Mouse (Mus musculus) megakaryocyte, embryonic 14.5 days (primary cell): ENCODE measurements around the gene Zfp687. TPM values are rescaled to one million over a fixed set of nuclear protein-coding genes. Genes with fewer than 3 reads are reported as not detected.
"Not testable (repeated sequence)": the region's sequence is repeated elsewhere in the genome, so short reads cannot be mapped to it uniquely, and the experiment has no call there.

Source experiments
- H3K27me3 ChIP-seq: replicated peaks from 2 replicates; pipeline ENCODE3; 2012; ENCODE audit warnings: inconsistent platforms
- H3K36me3 ChIP-seq: replicated peaks from 2 replicates; pipeline ENCODE3; 2012; ENCODE audit warnings: low read length, inconsistent platforms, mixed read lengths
- H3K4me1 ChIP-seq: 2 replicates; pipeline ENCODE4 v1.6.1; 2012; ENCODE audit warnings: inconsistent platforms
- H3K4me3 ChIP-seq: replicated peaks from 2 replicates; pipeline ENCODE3; 2012; ENCODE audit warnings: moderate library complexity, mild to moderate bottlenecking, inconsistent platforms
- H3K9me3 ChIP-seq: 2 replicates; pipeline ENCODE4 v1.6.1; 2012; ENCODE audit warnings: inconsistent platforms
- FLI1 ChIP-seq: IDR thresholded peaks from 2 replicates; pipeline ENCODE4 v1.6.1; 2012; ENCODE audit warnings: low read length, inconsistent platforms, mixed read lengths
- GATA1 ChIP-seq: IDR thresholded peaks from 3 replicates; pipeline ENCODE4 v1.6.1; 2012; ENCODE audit warnings: mixed read lengths, low read length, inconsistent platforms, borderline replicate concordance
- polyA plus RNA-seq: library from polyadenylated mRNA; stranded (reverse); fragments of >175 nt; gene quantifications from 2 replicates; pipeline ENCODE4 v1.2.3, GENCODE M21; 2012; ENCODE audit warnings: low replicate concordance; ENCODE audit not compliant: insufficient read depth

The Zfp687 gene
- polyA plus RNA-seq, 1 experiment = 16.9 TPM

- H3K4me3 ChIP-seq = peak overlapping the region; percentile 97
- peaks cover 86% of the 10 kb centered on the region for H3K4me1 ChIP-seq
- TF ChIP-seq GATA1 (no peak), FLI1 (no peak)
Observed at GRCm38 (mm10) chr3:95042838-95043229, 27.6 kb upstream of the Zfp687 start.

DNA sequence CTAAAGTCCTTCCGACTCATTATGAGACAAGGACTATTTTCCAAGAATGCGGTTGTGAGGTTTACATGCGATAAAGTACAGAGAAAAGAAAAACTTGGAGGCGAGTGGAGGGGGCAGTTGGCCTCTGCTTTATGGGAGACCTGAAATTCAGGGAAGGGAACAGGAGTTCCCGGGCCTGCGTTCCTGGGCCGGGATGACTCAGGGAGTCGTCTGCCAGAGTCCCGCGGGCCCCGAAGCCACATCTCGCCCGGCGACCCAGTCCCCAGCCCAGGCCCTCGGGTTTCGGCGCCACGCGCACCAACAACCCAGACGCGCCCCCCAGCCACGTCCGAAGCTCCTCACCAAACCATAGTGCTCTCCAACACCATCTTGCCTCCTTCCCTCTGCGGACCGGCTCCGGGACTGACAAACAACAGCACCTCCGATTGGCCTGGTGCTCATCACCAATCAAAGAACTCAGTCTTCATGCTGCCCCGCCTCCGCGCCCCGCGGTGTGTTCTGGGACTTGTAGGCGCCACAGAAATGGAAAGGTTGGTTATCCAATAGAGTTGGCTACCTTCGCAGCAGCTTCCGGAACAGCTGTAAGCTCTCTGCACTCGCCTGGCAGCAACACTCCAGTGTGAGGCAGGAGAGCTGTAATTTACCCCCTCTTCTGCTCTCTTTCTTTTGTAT lies 27.1 kb upstream of the Zfp687 start, which contains the start of gene Psmd4:
TSS of gene Psmd4 (minus strand) at position 449 of the 672 bp plus-strand sequence.
- Histone ChIP-seq H3K4me3 (peak within 1 kb of the TSS; percentile 97), H3K36me3 (peaks cover 35% of the 10 kb centered on the region)
- no peak for TF ChIP-seq FLI1
- no peak for TF ChIP-seq GATA1

More at GRCm38 (mm10) chr3:95042838-95043229, 27.6 kb upstream of the Zfp687 start:
- no peaks in the 10 kb centered on the region for H3K27me3 ChIP-seq
- H3K9me3 ChIP-seq = no peaks in the 10 kb centered on the region
- H3K36me3 ChIP-seq = peaks cover 30% of the 10 kb centered on the region

GRCm38 (mm10) chr3:95041625-95042024 lies 26.4 kb upstream of the Zfp687 start:
- TF ChIP-seq GATA1 = no peak
- no peak for TF ChIP-seq FLI1
- H3K9me3 ChIP-seq = no peaks in the 10 kb centered on the region
- H3K36me3 ChIP-seq = peaks cover 40% of the 10 kb centered on the region
- H3K4me3 ChIP-seq = peak overlapping the region; percentile 97
- H3K27me3 ChIP-seq = no peaks in the 10 kb centered on the region
- H3K4me1 ChIP-seq = peaks cover 84% of the 10 kb centered on the region

More for the DNA sequence above, 27.1 kb upstream of the Zfp687 start, which contains the start of gene Psmd4:
- Histone ChIP-seq H3K4me1 (peaks cover 85% of the 10 kb centered on the region), H3K9me3 (no peaks in the 10 kb centered on the region), H3K27me3 (no peaks in the 10 kb centered on the region)

DNA sequence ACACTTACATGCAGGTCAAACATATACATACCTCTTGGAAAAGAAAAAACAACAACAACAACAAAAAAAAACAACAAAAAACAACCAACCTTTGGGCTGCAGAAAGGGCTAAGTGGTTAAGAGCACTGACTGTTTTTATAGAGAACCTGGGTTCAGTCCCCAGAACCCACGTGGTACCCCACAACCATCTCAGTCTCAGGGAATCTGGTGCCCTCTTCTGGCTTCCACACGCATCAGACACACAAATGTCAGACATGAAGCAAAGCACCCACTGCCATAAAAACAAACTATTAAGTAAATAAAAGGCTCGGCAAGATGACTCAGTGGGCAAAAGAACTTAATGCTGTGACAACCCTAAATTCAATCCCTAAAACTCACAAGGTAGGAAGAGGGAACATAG lies 14.7 kb upstream of the Zfp687 start:
- Histone ChIP-seq H3K4me1 (peaks cover 62% of the 10 kb centered on the region), H3K36me3 (peaks cover 82% of the 10 kb centered on the region), H3K4me3 (no peak overlapping the region)

DNA sequence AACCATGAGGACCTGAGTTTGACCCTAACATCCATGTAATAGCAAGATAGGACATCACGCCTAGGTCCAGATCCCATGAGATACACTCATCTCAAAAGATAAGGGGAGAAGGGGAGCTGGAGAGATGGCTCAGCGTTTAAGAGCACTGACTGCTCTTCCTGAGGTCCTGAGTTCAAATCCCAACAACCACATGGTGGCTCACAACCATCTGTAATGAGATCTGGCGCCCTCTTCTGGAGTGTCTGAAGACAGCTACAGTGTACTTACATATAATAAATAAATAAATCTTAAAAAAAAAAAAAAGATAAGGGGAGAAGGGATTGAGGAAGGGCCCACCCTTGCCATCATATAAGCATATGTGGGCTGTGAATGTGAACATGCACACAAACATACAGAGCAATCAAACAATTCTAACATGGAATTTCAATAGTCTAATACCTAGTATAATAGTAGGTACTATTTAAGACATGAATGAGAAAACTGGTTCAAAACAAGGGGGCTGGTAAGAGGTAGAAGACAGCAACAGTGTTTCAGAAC lies 14.1 kb upstream of the Zfp687 start:
- Histone ChIP-seq H3K4me1 (peaks cover 68% of the 10 kb centered on the region), H3K36me3 (peaks cover 78% of the 10 kb centered on the region)
- not testable (repeated sequence) for H3K9me3 ChIP-seq, H3K27me3 ChIP-seq, H3K4me3 ChIP-seq

More for the DNA sequence above, 14.7 kb upstream of the Zfp687 start:
- Histone ChIP-seq H3K9me3 (no peaks in the 10 kb centered on the region), H3K27me3 (no peaks in the 10 kb centered on the region)
- TF ChIP-seq FLI1 = no peak
- TF ChIP-seq GATA1 = no peak

DNA sequence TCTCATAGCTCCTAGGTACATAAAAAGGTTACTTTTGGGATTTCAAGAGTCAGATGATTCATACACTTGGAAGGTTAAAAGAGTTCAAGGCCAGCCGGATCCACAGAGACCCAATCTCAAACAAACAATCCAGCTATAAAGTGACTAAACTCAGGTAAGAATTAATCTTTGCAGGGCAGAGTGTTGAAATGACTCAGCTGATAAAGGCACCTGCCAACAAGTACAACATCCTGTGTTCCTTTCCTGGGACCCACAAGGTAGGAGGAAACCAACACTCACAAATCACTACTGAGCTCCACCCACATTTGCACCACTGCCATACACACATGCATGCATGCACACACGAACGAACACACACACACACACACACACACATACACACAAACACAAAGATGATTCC lies 13.4 kb upstream of the Zfp687 start:
- TF ChIP-seq GATA1 (no peak), FLI1 (no peak)
- H3K27me3 ChIP-seq = no peaks in the 10 kb centered on the region
- no peak overlapping the region for H3K4me3 ChIP-seq
- peaks cover 72% of the 10 kb centered on the region for H3K4me1 ChIP-seq
- peaks cover 70% of the 10 kb centered on the region for H3K36me3 ChIP-seq
- H3K9me3 ChIP-seq = no peaks in the 10 kb centered on the region

- peaks cover 69% of the 10 kb centered on the region for H3K4me1 ChIP-seq
- TF ChIP-seq FLI1 (no peak), GATA1 (no peak)
- H3K9me3 ChIP-seq = no peaks in the 10 kb centered on the region
- H3K4me3 ChIP-seq = peak overlapping the region; percentile 85
- peaks cover 61% of the 10 kb centered on the region for H3K36me3 ChIP-seq
- H3K27me3 ChIP-seq = no peaks in the 10 kb centered on the region
Observed at GRCm38 (mm10) chr3:95027701-95028100, 12.5 kb upstream of the Zfp687 start.

- TF ChIP-seq FLI1 = no peak
- no peak for TF ChIP-seq GATA1
- H3K36me3 ChIP-seq = peaks cover 56% of the 10 kb centered on the region
- peaks cover 67% of the 10 kb centered on the region for H3K4me1 ChIP-seq
- no peak overlapping the region for H3K4me3 ChIP-seq
- H3K27me3 ChIP-seq = no peaks in the 10 kb centered on the region
- no peaks in the 10 kb centered on the region for H3K9me3 ChIP-seq
Observed at GRCm38 (mm10) chr3:95027057-95027645, 11.9 kb upstream of the Zfp687 start.

DNA sequence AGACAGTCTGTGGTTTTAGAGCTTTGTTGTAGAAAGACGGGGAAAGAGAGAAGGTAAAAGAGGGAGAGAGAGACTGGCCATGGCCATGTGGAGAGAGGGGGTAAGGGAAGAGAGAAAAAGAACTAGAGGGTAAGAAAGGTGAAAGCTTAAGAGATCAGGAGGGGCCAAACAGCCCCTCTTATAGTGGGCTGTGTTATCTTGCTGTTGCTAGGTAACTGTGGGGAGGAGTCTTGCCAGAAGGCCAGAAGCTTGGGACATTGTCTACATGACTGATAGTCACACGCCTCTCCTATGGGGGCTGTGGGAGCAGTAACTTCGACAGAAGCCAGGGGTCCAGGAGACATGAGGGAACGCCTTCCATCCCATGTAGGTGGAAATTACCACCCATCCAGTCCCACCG lies 10.0 kb upstream of the Zfp687 start:
- TF ChIP-seq GATA1 (no peak), FLI1 (no peak)
- H3K4me1 ChIP-seq = peaks cover 73% of the 10 kb centered on the region
- no peaks in the 10 kb centered on the region for H3K9me3 ChIP-seq
- H3K36me3 ChIP-seq = peaks cover 47% of the 10 kb centered on the region
- no peaks in the 10 kb centered on the region for H3K27me3 ChIP-seq
- H3K4me3 ChIP-seq = no peak overlapping the region

- peaks cover 76% of the 10 kb centered on the region for H3K4me1 ChIP-seq
- no peaks in the 10 kb centered on the region for H3K9me3 ChIP-seq
- H3K27me3 ChIP-seq = no peaks in the 10 kb centered on the region
- TF ChIP-seq GATA1 = no peak
- H3K36me3 ChIP-seq = peaks cover 46% of the 10 kb centered on the region
- peak overlapping the region; percentile 72 for H3K4me3 ChIP-seq
Observed at GRCm38 (mm10) chr3:95024551-95024950, 9.3 kb upstream of the Zfp687 start.

DNA sequence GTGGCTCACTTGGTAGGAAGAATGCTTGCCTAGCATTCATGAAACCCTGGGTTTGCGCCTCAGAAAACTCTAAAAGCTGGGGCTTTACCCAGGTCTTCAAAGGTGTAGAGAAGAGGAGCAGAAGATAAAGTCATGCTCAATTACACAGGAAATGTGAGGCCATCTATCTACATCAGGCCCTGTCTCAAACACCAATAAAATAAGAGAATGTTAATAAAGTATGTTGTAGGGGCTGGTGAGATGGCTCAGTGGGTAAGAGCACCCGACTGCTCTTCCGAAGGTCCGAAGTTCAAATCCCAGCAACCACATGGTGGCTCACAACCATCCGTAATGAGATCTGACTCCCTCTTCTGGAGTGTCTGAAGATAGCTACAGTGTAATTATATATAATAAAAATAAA lies 5.7 kb upstream of the Zfp687 start:
- H3K9me3 ChIP-seq, H3K4me3 ChIP-seq, H3K27me3 ChIP-seq: not testable (repeated sequence)
- peaks cover 20% of the 10 kb centered on the region for H3K36me3 ChIP-seq
- H3K4me1 ChIP-seq = peaks cover 74% of the 10 kb centered on the region
